Mouse (Mus musculus) hindbrain, embryonic 13.5 days (tissue): Measurements from ENCODE around the gene Cs. TPM values are rescaled to one million over a fixed set of nuclear protein-coding genes. Genes with fewer than 3 reads are reported as not detected.

ENCODE experiments used
- ATAC-seq: fragments of 200-750 bp; cut with Nextera tagmentation; 2 replicates; pipeline ENCODE4 v1.8.0; 2017; ENCODE audit warnings: moderate TSS enrichment; ENCODE audit not compliant: low FRiP score
- H3K27ac ChIP-seq: fragments of 300-500 bp; sonication (generic); 2 replicates; pipeline ENCODE4 v1.5.1; 2015; ENCODE audit warnings: inconsistent platforms, mild to moderate bottlenecking, moderate library complexity
- H3K27me3 ChIP-seq: fragments of 300-500 bp; sonication (generic); 2 replicates; pipeline ENCODE4 v1.6.1; 2015; ENCODE audit warnings: mild to moderate bottlenecking, inconsistent platforms
- H3K36me3 ChIP-seq: fragments of 300-500 bp; sonication (generic); 2 replicates; pipeline ENCODE4 v1.6.1; 2015; ENCODE audit warnings: mild to moderate bottlenecking, inconsistent platforms
- H3K4me1 ChIP-seq: fragments of 300-500 bp; sonication (generic); replicated peaks from 2 replicates; pipeline ENCODE4 v1.6.1; 2015; ENCODE audit warnings: inconsistent platforms
- H3K4me2 ChIP-seq: fragments of 300-500 bp; sonication (generic); 2 replicates; pipeline ENCODE4 v1.6.1; 2015; ENCODE audit warnings: inconsistent platforms, mild to moderate bottlenecking, moderate library complexity
- H3K4me3 ChIP-seq: fragments of 300-500 bp; sonication (generic); 2 replicates; pipeline ENCODE4 v1.5.1; 2015; ENCODE audit warnings: mild to moderate bottlenecking, inconsistent platforms
- H3K9ac ChIP-seq: fragments of 300-500 bp; sonication (generic); 2 replicates; pipeline ENCODE4 v1.6.1; 2015; ENCODE audit warnings: mild to moderate bottlenecking, inconsistent platforms
- H3K9me3 ChIP-seq: fragments of 300-500 bp; sonication (generic); 2 replicates; pipeline ENCODE4 v1.6.1; 2016; ENCODE audit warnings: inconsistent platforms
- WGBS: fragments of 180-500 bp; shearing (Covaris S2); methylation state at CpG from one replicate; pipeline ENCODE4 v1.1.7; 2015; 5-methylcytosine and 5-hydroxymethylcytosine counted together
- microRNA-seq: library from miRNA; unstranded; fragments of <30 nt; microRNA quantifications from one replicate; pipeline ENCODE4, GENCODE M21; 2016
- polyA plus RNA-seq: library from polyadenylated mRNA; unstranded; fragments of >200 nt; fragmentation: Nextera tagmentation; extraction: Ambion mirVana; gene quantifications from 2 replicates; pipeline ENCODE4 v1.2.1, GENCODE M21; 2015

Cs gene
- polyA plus RNA-seq, 1 experiment from 2014 or later: 232 TPM

- H3K4me3 ChIP-seq: no peak overlapping the region
- no peak overlapping the region for H3K27ac ChIP-seq
- H3K4me1 ChIP-seq: peaks cover 17% of the 10 kb centered on the region
- ATAC-seq: no peak
- H3K9ac ChIP-seq: no peak overlapping the region
- WGBS: 78% methylated on average over 9 of the region's 9 CpGs
- peaks cover 26% of the 10 kb centered on the region for H3K36me3 ChIP-seq
- no peaks in the 10 kb centered on the region for H3K9me3 ChIP-seq
- no peaks in the 10 kb centered on the region for H3K27me3 ChIP-seq
- H3K4me2 ChIP-seq: no peak overlapping the region
Observed at GRCm38 (mm10) chr10:128401638-128402037, 64.1 kb downstream of the Cs start.

GRCm38 (mm10) chr10:128403931-128404330 is 66.4 kb downstream of the Cs start:
- WGBS: 90% methylated on average over 7 of the region's 7 CpGs
- no peak for ATAC-seq
- H3K27me3 ChIP-seq: no peaks in the 10 kb centered on the region
- H3K9me3 ChIP-seq: no peaks in the 10 kb centered on the region
- H3K4me2 ChIP-seq: no peak overlapping the region
- peaks cover 13% of the 10 kb centered on the region for H3K4me1 ChIP-seq
- no peak overlapping the region for H3K4me3 ChIP-seq
- H3K36me3 ChIP-seq: peaks cover 31% of the 10 kb centered on the region
- no peak overlapping the region for H3K27ac ChIP-seq
- H3K9ac ChIP-seq: no peak overlapping the region

GRCm38 (mm10) chr10:128408591-128409535 is 71.3 kb downstream of the Cs start:
- peak; percentile 26 for ATAC-seq

GRCm38 (mm10) chr10:128409692-128410559 is 72.4 kb downstream of the Cs start:
- Histone ChIP-seq H3K9me3 (no peaks in the 10 kb centered on the region), H3K4me2 (peak overlapping the region; percentile 90), H3K4me1 (peaks cover 53% of the 10 kb centered on the region), H3K4me3 (peak overlapping the region; percentile 93), H3K36me3 (peaks cover 33% of the 10 kb centered on the region), H3K27ac (peak overlapping the region; percentile 89), H3K27me3 (no peaks in the 10 kb centered on the region), H3K9ac (peak overlapping the region; percentile 96)
- peak; percentile 90 for ATAC-seq
- WGBS: 5% methylated on average over 36 of the region's 36 CpGs

More at GRCm38 (mm10) chr10:128408591-128409535, 71.3 kb downstream of the Cs start:
- Histone ChIP-seq H3K27me3 (no peaks in the 10 kb centered on the region), H3K4me1 (peaks cover 42% of the 10 kb centered on the region), H3K4me2 (peak overlapping the region; percentile 85), H3K9me3 (no peaks in the 10 kb centered on the region), H3K4me3 (peak overlapping the region; percentile 93), H3K36me3 (peaks cover 26% of the 10 kb centered on the region), H3K9ac (peak overlapping the region; percentile 87), H3K27ac (peak overlapping the region; percentile 89)
- WGBS: 21% methylated on average over 35 of the region's 35 CpGs

GRCm38 (mm10) chr10:128410560-128410845 is 73.0 kb downstream of the Cs start:
- 19% methylated on average over 4 of the region's 4 CpGs for WGBS
- peaks cover 38% of the 10 kb centered on the region for H3K36me3 ChIP-seq
- H3K4me2 ChIP-seq: peak overlapping the region; percentile 90
- no peak for ATAC-seq
- peak overlapping the region; percentile 96 for H3K9ac ChIP-seq
- H3K9me3 ChIP-seq: no peaks in the 10 kb centered on the region
- no peaks in the 10 kb centered on the region for H3K27me3 ChIP-seq
- peaks cover 55% of the 10 kb centered on the region for H3K4me1 ChIP-seq
- H3K27ac ChIP-seq: peak overlapping the region; percentile 62
- peak overlapping the region; percentile 93 for H3K4me3 ChIP-seq

- peak within 1 kb of the TSS; percentile 93 for H3K4me3 ChIP-seq
- no peaks in the 10 kb centered on the region for H3K27me3 ChIP-seq
- peak within 1 kb of the TSS; percentile 90 for H3K4me2 ChIP-seq
- peak; percentile 92 for ATAC-seq
- peak within 1 kb of the TSS; percentile 97 for H3K27ac ChIP-seq
- peaks cover 55% of the 10 kb centered on the region for H3K4me1 ChIP-seq
- H3K36me3 ChIP-seq: peaks cover 38% of the 10 kb centered on the region
- H3K9ac ChIP-seq: peak within 1 kb of the TSS; percentile 96
- H3K9me3 ChIP-seq: no peaks in the 10 kb centered on the region
- under 1% methylated on average over 50 of the region's 50 CpGs for WGBS
Observed at GRCm38 (mm10) chr10:128411211-128412054, 73.9 kb downstream of the Cs start, which contains the start of the genes Nabp2 and Rnf41. Gene Nabp2 (minus strand): TSS chr10:128411492. Gene Rnf41 (plus strand): TSS chr10:128411657.

GRCm38 (mm10) chr10:128412055-128412381 is 74.5 kb downstream of the Cs start:
- Histone ChIP-seq H3K4me1 (peaks cover 55% of the 10 kb centered on the region), H3K4me2 (peak overlapping the region; percentile 90), H3K36me3 (peaks cover 42% of the 10 kb centered on the region), H3K9me3 (no peaks in the 10 kb centered on the region), H3K4me3 (peak overlapping the region; percentile 93), H3K27me3 (no peaks in the 10 kb centered on the region), H3K9ac (peak overlapping the region; percentile 96), H3K27ac (peak overlapping the region; percentile 97)
- whole genome bisulfite sequencing: under 1% methylated on average over 14 of the region's 14 CpGs
- ATAC-seq: no peak

Small RNAs within 50 kb of the gene (microRNA-seq; reads per million reads assigned to microRNA genes)
- gene Gm25361 (not detected), gene Gm26308 (not detected), gene Mir6914 (not detected), gene Mir6915 (1.6 reads per million)

Other genes with a start within 250 kb of the Cs start
- 12.6 and 13.4 TPM in 2 replicates for gene Baz2a, start 246.2 kb upstream of the Cs start, polyA plus RNA-seq
- 11.1 and 13.1 TPM in 2 replicates for gene Rbms2, start 157.4 kb upstream of the Cs start, polyA plus RNA-seq
- gene Gls2, start 143.3 kb upstream of the Cs start, polyA plus RNA-seq: 0.75 and 1.3 TPM in 2 replicates
- gene Spryd4, start 125.9 kb upstream of the Cs start, polyA plus RNA-seq: 19.6 and 21.7 TPM in 2 replicates
- 0.14 and 0.21 TPM in 2 replicates for gene Mip, start 111.9 kb upstream of the Cs start, polyA plus RNA-seq
- 24.6 and 29.5 TPM in 2 replicates for gene Timeless, start 105.7 kb upstream of the Cs start, polyA plus RNA-seq
- gene Apon, start 83.6 kb upstream of the Cs start, polyA plus RNA-seq: 0.18 and 0.27 TPM in 2 replicates
- not detected in 2 replicates for gene Apof, start 69.1 kb upstream of the Cs start, polyA plus RNA-seq
- gene Stat2, start 67.2 kb upstream of the Cs start, polyA plus RNA-seq: 21.4 and 22.6 TPM in 2 replicates
- 0.10 TPM in 1 of 2 replicates, not detected in the other for gene Il23a, start 39.0 kb upstream of the Cs start, polyA plus RNA-seq
- gene Pan2, start 34.4 kb upstream of the Cs start, polyA plus RNA-seq: 25.3 and 25.8 TPM in 2 replicates
- 227 and 228 TPM in 2 replicates for gene Cnpy2, start 15.3 kb upstream of the Cs start, polyA plus RNA-seq
- 31.1 and 37.6 TPM in 2 replicates for gene Coq10a, start 31.3 kb downstream of the Cs start, polyA plus RNA-seq
- gene Ankrd52, start 39.4 kb downstream of the Cs start, polyA plus RNA-seq: 11.7 and 12.9 TPM in 2 replicates
- gene Slc39a5, start 63.5 kb downstream of the Cs start, polyA plus RNA-seq: not detected in 2 replicates
- gene Nabp2, start 73.8 kb downstream of the Cs start, polyA plus RNA-seq: 126 and 139 TPM in 2 replicates
- 81.9 and 83.8 TPM in 2 replicates for gene Rnf41, start 73.9 kb downstream of the Cs start, polyA plus RNA-seq
- 195 and 196 TPM in 2 replicates for gene Smarcc2, start 121.5 kb downstream of the Cs start, polyA plus RNA-seq
- 933 and 943 TPM in 2 replicates for gene Myl6, start 156.4 kb downstream of the Cs start, polyA plus RNA-seq
- gene Myl6b, start 161.0 kb downstream of the Cs start, polyA plus RNA-seq: 4.1 and 4.2 TPM in 2 replicates
- gene Esyt1, start 188.1 kb downstream of the Cs start, polyA plus RNA-seq: 16.4 and 17.6 TPM in 2 replicates
- 19.7 and 20.9 TPM in 2 replicates for gene Zc3h10, start 210.0 kb downstream of the Cs start, polyA plus RNA-seq
- 2,639 and 2,680 TPM in 2 replicates for gene Rpl41, start 211.6 kb downstream of the Cs start, polyA plus RNA-seq
- 125 and 129 TPM in 2 replicates for gene Pa2g4, start 228.3 kb downstream of the Cs start, polyA plus RNA-seq